Mouse (Mus musculus) frontal cortex, postnatal 14 days (tissue): ENCODE measurements at regions not wholly inside any gene's neighbourhood (a gene's known extent, or its start where the extent isn't known, plus 50 kb on each side); places are given as distances from the start of the nearest gene placed in this dataset.
A peak's percentile ranks its signal among the peaks of the same experiment; 100 is the strongest.

Experiments used
- DNase-seq, 2 experiments: peaks; one replicate each; pipeline ENCODE4 v3.0.0; 2022; ENCODE audit warnings: low spot score in 2 of 2

- DNase-seq: no peak
Observed at GRCm38 (mm10) chrX:60833456-60833855, 59.8 kb downstream of the Sox3 start.

GRCm38 (mm10) chrX:60831330-60832027 lies 61.8 kb downstream of the Sox3 start:
- no peak for DNase-seq

GRCm38 (mm10) chrX:60825181-60826080 lies 67.8 kb downstream of the Sox3 start:
- peak; percentile 17 to 24 for DNase-seq

- no peak for DNase-seq
Observed at GRCm38 (mm10) chrX:60798567-60798966, 94.7 kb downstream of the Sox3 start.

GRCm38 (mm10) chrX:60780766-60781165 lies 112.5 kb downstream of the Sox3 start:
- DNase-seq: no peak

- DNase-seq: no peak
Observed at GRCm38 (mm10) chrX:60780161-60780560, 113.1 kb downstream of the Sox3 start.

GRCm38 (mm10) chrX:60773645-60774044 lies 119.6 kb downstream of the Sox3 start:
- no peak for DNase-seq

- no peak for DNase-seq
Observed at GRCm38 (mm10) chrX:60772439-60772838, 120.8 kb downstream of the Sox3 start.

- DNase-seq: no peak
Observed at GRCm38 (mm10) chrX:60750456-60750855, 142.8 kb downstream of the Sox3 start.

GRCm38 (mm10) chrX:60743971-60744370 lies 149.3 kb downstream of the Sox3 start:
- no peak for DNase-seq

- DNase-seq: no peak
Observed at GRCm38 (mm10) chrX:60743020-60743707, 150.1 kb downstream of the Sox3 start.

GRCm38 (mm10) chrX:60719428-60720151 lies 127.1 kb upstream of the Atp11c start:
- DNase-seq: no peak

GRCm38 (mm10) chrX:60718794-60719193 lies 126.3 kb upstream of the Atp11c start:
- DNase-seq: no peak

GRCm38 (mm10) chrX:60718156-60718769 lies 125.8 kb upstream of the Atp11c start:
- no peak for DNase-seq

- no peak for DNase-seq
Observed at GRCm38 (mm10) chrX:60681036-60681706, 88.7 kb upstream of the Atp11c start.

GRCm38 (mm10) chrX:60644726-60645318 lies 52.3 kb upstream of the Atp11c start:
- no peak for DNase-seq
